Mouse (Mus musculus) activated CD4-positive, CD25-positive, alpha-beta regulatory T cell, adult 4 months (primary cell): ENCODE results near the gene Islr2. TPM values are rescaled to one million over a fixed set of nuclear protein-coding genes. Genes with fewer than 3 reads are reported as not detected.
"Not testable (repeated sequence)": the region's sequence is repeated elsewhere in the genome, so short reads cannot be mapped to it uniquely, and the experiment has no call there.

Experiments used
- ATAC-seq: one replicate; pipeline ENCODE4 v1.8.0; 2017
- polyA plus RNA-seq, 2 experiments: library from polyadenylated mRNA; unstranded; fragments of 100-300 nt; shearing (Covaris generic); gene quantifications; one replicate each; pipeline ENCODE4 v1.2.1; 2017

Islr2 gene
- polyA plus RNA-seq = not detected

- peak; percentile 61 for ATAC-seq
Measured at GRCm38 (mm10) chr9:58203516-58204447, at the start of gene Islr2, which contains the start of gene Islr. Islr2 (minus strand) TSS chr9:58204319. Islr (minus strand) TSS chr9:58204306.

- ATAC-seq = not testable (repeated sequence)
Measured at GRCm38 (mm10) chr9:58253805-58254122, 49.6 kb upstream of the Islr2 start.

- peak; percentile 94 for ATAC-seq
Measured at GRCm38 (mm10) chr9:58253033-58253804, 49.1 kb upstream of the Islr2 start, which contains the start of gene Stoml1. Stoml1 (plus strand) TSS chr9:58253164.

GRCm38 (mm10) chr9:58250730-58251129 is 46.6 kb upstream of the Islr2 start:
- not testable (repeated sequence) for ATAC-seq

- no peak for ATAC-seq
Measured at GRCm38 (mm10) chr9:58250322-58250721, 46.2 kb upstream of the Islr2 start.

- ATAC-seq = peak; percentile 54
Measured at GRCm38 (mm10) chr9:58249592-58250192, 45.6 kb upstream of the Islr2 start, which contains the start of gene Pml. Pml (minus strand) TSS chr9:58249786.

GRCm38 (mm10) chr9:58248746-58249413 is 44.8 kb upstream of the Islr2 start:
- ATAC-seq = no peak

- peak; percentile 62 for ATAC-seq
Measured at GRCm38 (mm10) chr9:58247064-58247759, 43.1 kb upstream of the Islr2 start.

GRCm38 (mm10) chr9:58246083-58246591 is 42.0 kb upstream of the Islr2 start:
- no peak for ATAC-seq

GRCm38 (mm10) chr9:58243696-58244095 is 39.6 kb upstream of the Islr2 start:
- ATAC-seq = no peak

- no peak for ATAC-seq
Measured at GRCm38 (mm10) chr9:58242696-58243095, 38.6 kb upstream of the Islr2 start.

GRCm38 (mm10) chr9:58241780-58242485 is 37.8 kb upstream of the Islr2 start:
- ATAC-seq = no peak

- ATAC-seq = no peak
Measured at GRCm38 (mm10) chr9:58234502-58235015, 30.4 kb upstream of the Islr2 start.

- ATAC-seq = no peak
Measured at GRCm38 (mm10) chr9:58232374-58232773, 28.3 kb upstream of the Islr2 start.

GRCm38 (mm10) chr9:58231746-58232145 is 27.6 kb upstream of the Islr2 start:
- ATAC-seq = no peak

GRCm38 (mm10) chr9:58228777-58229466 is 24.8 kb upstream of the Islr2 start:
- ATAC-seq = no peak

- peak; percentile 63 for ATAC-seq
Measured at GRCm38 (mm10) chr9:58225915-58226913, 22.1 kb upstream of the Islr2 start.

- no peak for ATAC-seq
Measured at GRCm38 (mm10) chr9:58224356-58224755, 20.2 kb upstream of the Islr2 start.
